Comparison of ENCODE assay signal across 8 mouse cellular contexts in the genomic region with DNA sequence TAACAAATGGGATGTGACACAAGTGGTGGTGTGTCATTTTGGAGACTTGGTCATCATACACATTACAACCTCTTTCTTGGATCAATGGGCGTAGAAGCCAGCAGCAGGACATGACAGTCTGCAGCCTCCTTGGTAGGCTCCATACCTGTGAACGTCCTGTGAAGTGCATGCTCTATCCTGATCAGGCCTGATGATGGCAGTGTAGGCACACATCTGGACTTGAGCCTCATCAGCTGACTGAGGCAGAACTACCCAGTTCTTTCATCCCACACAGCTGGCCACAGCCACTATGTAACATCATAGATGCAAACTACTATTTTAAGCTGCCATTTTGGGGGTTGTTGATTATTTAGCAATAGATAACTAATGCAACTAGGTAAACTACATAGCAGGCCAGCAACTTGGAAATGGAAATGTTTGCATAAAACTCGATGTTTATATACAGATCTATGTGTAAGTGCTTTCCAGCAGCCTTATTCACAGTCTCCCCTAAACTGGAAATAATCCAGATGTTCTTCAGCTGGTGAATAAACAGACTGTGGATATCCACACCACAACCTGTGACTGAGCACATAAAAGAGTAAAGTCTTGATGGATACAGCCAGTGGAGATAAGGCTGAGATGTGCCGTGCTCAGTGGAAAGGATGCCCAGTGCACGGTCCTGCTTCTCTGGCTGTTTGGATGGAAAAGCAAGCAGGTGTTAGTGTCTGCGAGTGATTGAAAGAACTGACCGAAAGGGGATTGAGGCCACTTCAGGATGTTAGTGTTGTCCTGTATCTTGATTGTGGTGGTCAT. TPM values are rescaled to one million over a fixed set of nuclear protein-coding genes. Genes with fewer than 3 reads are reported as not detected.
DNase-seq lines count a peak whose midpoint lies in the region; ATAC-seq lines count a peak whose summit lies in the region.

No protein-coding gene starts in this region.

- H3K4me2 ChIP-seq in kidney, embryonic 15.5 days = no peak overlapping the region

- no peaks in the 10 kb centered on the region for H3K4me1 ChIP-seq in kidney, embryonic 15.5 days

- intact Hi-C loops in heart, postnatal 25 days (cut with DNase I) = no loop called here

- H3K27ac ChIP-seq in kidney, embryonic 15.5 days = no peak overlapping the region

- peak; percentile 60; the same call in 1 of the 2 replicates for ATAC-seq in kidney, embryonic 15.5 days (replicated peaks; ENCODE audit: low FRiP score)
- ATAC-seq in inflammation-experienced regulatory T-cells, adult 6 months = no peak

- WGBS in kidney, embryonic 15.5 days = 77% methylated on average over 7 of the region's 7 CpGs

- H3K9ac ChIP-seq in kidney, embryonic 15.5 days = no peak overlapping the region

- no peaks in the 10 kb centered on the region for H3K27me3 ChIP-seq in kidney, embryonic 15.5 days

- H3K9me3 ChIP-seq in kidney, embryonic 15.5 days (replicated peaks) = no peaks in the 10 kb centered on the region

- no peak overlapping the region for H3K4me3 ChIP-seq in kidney, embryonic 15.5 days (replicated peaks)

- DNase-seq in heart, adult 11 months = peak; percentile 91
- no peak for DNase-seq in heart, postnatal 25 days (ENCODE audit: low spot score)
- peak; percentile 52 for DNase-seq in A20 (ENCODE audit: low read depth, low spot score)
- DNase-seq in adipocyte (ENCODE audit: low spot score) = peak; percentile 60
- DNase-seq in heart, adult 18-20 months = peak; percentile 43 to 52
- peak; percentile 53 for DNase-seq in lung, postnatal 25 days (ENCODE audit: low spot score)

- H3K36me3 ChIP-seq in kidney, embryonic 15.5 days = peaks cover 35% of the 10 kb centered on the region

RNA-seq across cellular contexts. Expression of gene Ttll5, which starts 23.9 kb away (rescaled TPM):
- 10 to 100 TPM; 13.0 to 13.4 TPM for total RNA-seq in heart, postnatal 25 days (2021)
- 10 to 100 TPM; 13.2 to 15.8 TPM for total RNA-seq in heart, adult 18-20 months (2021)
- polyA plus RNA-seq in kidney, embryonic 15.5 days (2015; fragmentation: Nextera tagmentation; extraction: Ambion mirVana) = 13.0 and 13.2 TPM in 2 replicates
- 1 to 10 TPM; 8.6 to 9.5 (median 8.7) TPM for polyA plus RNA-seq in inflammation-experienced regulatory T-cells, adult 6 months (2017; shearing (Covaris generic))

RNA-seq across cellular contexts. Expression of gene Erg28, which starts 24.0 kb away (rescaled TPM):
- 1 to 10 TPM; 5.8 to 7.0 TPM for total RNA-seq in heart, postnatal 25 days (2021)
- 1 to 10 TPM; 4.7 to 8.0 TPM for total RNA-seq in heart, adult 18-20 months (2021)
- 116 and 117 TPM in 2 replicates for polyA plus RNA-seq in kidney, embryonic 15.5 days (2015; fragmentation: Nextera tagmentation; extraction: Ambion mirVana)
- polyA plus RNA-seq in inflammation-experienced regulatory T-cells, adult 6 months (2017; shearing (Covaris generic)) = 100 to 1,000 TPM; 134 to 173 (median 139) TPM
